Mouse (Mus musculus) lung, postnatal 0 days (tissue): Measurements from ENCODE around the gene Tbc1d10a. TPM values are rescaled to one million over a fixed set of nuclear protein-coding genes. Genes with fewer than 3 reads are reported as not detected.

Experiments
- ATAC-seq: fragments of 200-750 bp; cut with Nextera tagmentation; 2 replicates; pipeline ENCODE4 v1.8.0; 2017; ENCODE audit warnings: moderate library complexity
- DNase-seq: peaks from one replicate; pipeline ENCODE4 v3.0.0-alpha.2; 2016; ENCODE audit warnings: low spot score
- H3K27ac ChIP-seq: fragments of 300-500 bp; sonication (generic); 2 replicates; pipeline ENCODE4 v1.5.1; 2014; ENCODE audit warnings: antibody characterized with exemption, mild to moderate bottlenecking, low read length, mixed read lengths
- H3K27me3 ChIP-seq: fragments of 300-500 bp; sonication (generic); replicated peaks from 2 replicates; pipeline ENCODE4 v1.6.1; 2014; ENCODE audit warnings: low read length, mixed read lengths; ENCODE audit not compliant: insufficient read depth
- H3K36me3 ChIP-seq: fragments of 300-500 bp; sonication (generic); 2 replicates; pipeline ENCODE4 v1.6.1; 2014; ENCODE audit warnings: low read length, mixed read lengths; ENCODE audit not compliant: insufficient read depth
- H3K4me1 ChIP-seq: fragments of 300-500 bp; sonication (generic); 2 replicates; pipeline ENCODE4 v1.6.1; 2014; ENCODE audit warnings: antibody characterized with exemption, low read depth, low read length, mixed read lengths; ENCODE audit not compliant: insufficient read depth
- H3K4me2 ChIP-seq: fragments of 300-500 bp; sonication (generic); replicated peaks from 2 replicates; pipeline ENCODE4 v1.6.1; 2014; ENCODE audit warnings: low read depth, mild to moderate bottlenecking, low read length, moderate library complexity, mixed read lengths
- H3K4me3 ChIP-seq: fragments of 300-500 bp; sonication (generic); 2 replicates; pipeline ENCODE4 v1.5.1; 2014; ENCODE audit warnings: low read depth, low read length
- H3K9ac ChIP-seq: fragments of 300-500 bp; sonication (generic); replicated peaks from 2 replicates; pipeline ENCODE4 v1.6.1; 2014; ENCODE audit warnings: low read depth, mild to moderate bottlenecking
- H3K9me3 ChIP-seq: fragments of 300-500 bp; sonication (generic); 2 replicates; pipeline ENCODE4 v1.6.1; 2016; ENCODE audit warnings: low read length, mixed read lengths
- CTCF ChIP-seq: IDR thresholded peaks from 2 replicates; pipeline ENCODE4 v1.5.1; 2016; ENCODE audit warnings: antibody characterized with exemption, mild to moderate bottlenecking
- EP300 ChIP-seq: IDR thresholded peaks from 2 replicates; pipeline ENCODE4 v1.6.1; 2016; ENCODE audit warnings: antibody characterized with exemption, mild to moderate bottlenecking, control low read depth
- WGBS: fragments of 180-500 bp; shearing (Covaris S2); extraction: QIAGEN DNeasy Blood & Tissue Kit; methylation state at CpG from one replicate; pipeline ENCODE4 v1.1.7; 2014; 5-methylcytosine and 5-hydroxymethylcytosine counted together
- polyA plus RNA-seq: library from polyadenylated mRNA; unstranded; fragments of >200 nt; fragmentation: Nextera tagmentation; extraction: Ambion mirVana; gene quantifications from 2 replicates; pipeline ENCODE4 v1.2.1, GENCODE M21; 2015

Gene Tbc1d10a
- polyA plus RNA-seq, 1 experiment from 2014 or later: 41.7 TPM

GRCm38 (mm10) chr11:4201981-4202700, 15.6 kb downstream of the Tbc1d10a start:
- 0 out of 2 replicates have a peak overlapping the region, but pooled peaks have one; percentile 9 for H3K27ac ChIP-seq
- no peaks in the 10 kb centered on the region for H3K27me3 ChIP-seq
- DNase-seq: no peak
- 49% methylated on average over 11 of the region's 11 CpGs for WGBS
- H3K4me2 ChIP-seq: no peak overlapping the region
- no peak for TF ChIP-seq EP300
- TF ChIP-seq CTCF: peak; percentile 20; the same call in 1 of the 2 replicates
- no peak for ATAC-seq
- no peaks in the 10 kb centered on the region for H3K9me3 ChIP-seq
- no peaks in the 10 kb centered on the region for H3K36me3 ChIP-seq
- peaks cover 10% of the 10 kb centered on the region; the same call in 1 of the 2 replicates for H3K4me1 ChIP-seq
- H3K9ac ChIP-seq: no peak overlapping the region
- no peak overlapping the region for H3K4me3 ChIP-seq

GRCm38 (mm10) chr11:4202995-4203704, 16.6 kb downstream of the Tbc1d10a start:
- Histone ChIP-seq H3K4me2 (no peak overlapping the region), H3K4me1 (peaks cover 13% of the 10 kb centered on the region; the same call in 1 of the 2 replicates), H3K9ac (no peak overlapping the region), H3K27me3 (no peaks in the 10 kb centered on the region), H3K9me3 (no peaks in the 10 kb centered on the region), H3K4me3 (no peak overlapping the region), H3K36me3 (peaks cover 8% of the 10 kb centered on the region), H3K27ac (peak overlapping the region; percentile 87)
- no peak for ATAC-seq
- no peak for TF ChIP-seq CTCF
- no peak for TF ChIP-seq EP300
- 65% methylated on average over 12 of the region's 12 CpGs for WGBS
- DNase-seq: no peak

GRCm38 (mm10) chr11:4203705-4204074, 17.1 kb downstream of the Tbc1d10a start:
- H3K9ac ChIP-seq: no peak overlapping the region
- no peak overlapping the region for H3K4me3 ChIP-seq
- no peak for TF ChIP-seq CTCF
- TF ChIP-seq EP300: no peak
- H3K27ac ChIP-seq: peak overlapping the region; percentile 87
- DNase-seq (peak; percentile 77), ATAC-seq (peak; percentile 61)
- no peaks in the 10 kb centered on the region for H3K9me3 ChIP-seq
- no peaks in the 10 kb centered on the region for H3K27me3 ChIP-seq
- peaks cover 8% of the 10 kb centered on the region for H3K36me3 ChIP-seq
- WGBS: 10% methylated on average over 2 of the region's 2 CpGs
- H3K4me1 ChIP-seq: peaks cover 13% of the 10 kb centered on the region; the same call in 1 of the 2 replicates
- no peak overlapping the region for H3K4me2 ChIP-seq

- 45% methylated on average over 5 of the region's 5 CpGs for WGBS
- Histone ChIP-seq H3K36me3 (peaks cover 8% of the 10 kb centered on the region), H3K27me3 (no peaks in the 10 kb centered on the region), H3K4me2 (no peak overlapping the region), H3K9ac (0 out of 2 replicates have a peak overlapping the region, but pooled peaks have one; percentile 6), H3K9me3 (no peaks in the 10 kb centered on the region), H3K4me1 (peaks cover 13% of the 10 kb centered on the region; the same call in 1 of the 2 replicates), H3K4me3 (no peak overlapping the region), H3K27ac (peak overlapping the region; percentile 87)
- DNase-seq (peak; percentile 87), ATAC-seq (peak; percentile 90)
- TF ChIP-seq EP300 (peak; percentile 94), CTCF (no peak)
Observed at GRCm38 (mm10) chr11:4205097-4205655, 18.6 kb downstream of the Tbc1d10a start.

- Histone ChIP-seq H3K27me3 (no peaks in the 10 kb centered on the region), H3K9ac (no peak overlapping the region), H3K9me3 (no peaks in the 10 kb centered on the region), H3K4me3 (no peak overlapping the region), H3K36me3 (peaks cover 8% of the 10 kb centered on the region), H3K4me2 (no peak overlapping the region), H3K27ac (peak overlapping the region; percentile 87), H3K4me1 (peaks cover 13% of the 10 kb centered on the region; the same call in 1 of the 2 replicates)
- DNase-seq (no peak), ATAC-seq (no peak)
- TF ChIP-seq EP300: no peak
- no peak for TF ChIP-seq CTCF
- WGBS: 62% methylated on average over 7 of the region's 7 CpGs
Observed at GRCm38 (mm10) chr11:4205951-4206350, 19.4 kb downstream of the Tbc1d10a start.

- DNase-seq: no peak
Observed at GRCm38 (mm10) chr11:4206563-4206962, 20.0 kb downstream of the Tbc1d10a start.

More at GRCm38 (mm10) chr11:4206563-4206962, 20.0 kb downstream of the Tbc1d10a start:
- no peak; the same call in 1 of the 2 replicates for TF ChIP-seq CTCF
- TF ChIP-seq EP300: no peak
- H3K4me3 ChIP-seq: no peak overlapping the region
- peak overlapping the region; percentile 87 for H3K27ac ChIP-seq
- H3K4me2 ChIP-seq: no peak overlapping the region
- no peak overlapping the region for H3K9ac ChIP-seq
- ATAC-seq: no peak
- H3K9me3 ChIP-seq: no peaks in the 10 kb centered on the region
- no peaks in the 10 kb centered on the region for H3K27me3 ChIP-seq
- peaks cover 8% of the 10 kb centered on the region for H3K36me3 ChIP-seq
- H3K4me1 ChIP-seq: peaks cover 13% of the 10 kb centered on the region; the same call in 1 of the 2 replicates
- WGBS: 41% methylated on average over 6 of the region's 6 CpGs
